Mouse (Mus musculus) neural tube, embryonic 12.5 days (tissue): ENCODE data around the gene Gdpgp1. TPM values are rescaled to one million over a fixed set of nuclear protein-coding genes. Genes with fewer than 3 reads are reported as not detected.
A peak's percentile ranks its signal among the peaks of the same experiment; 100 is the strongest.

Experiments used
- ATAC-seq: fragments of 200-750 bp; cut with Nextera tagmentation; 2 replicates; pipeline ENCODE4 v1.8.0; 2017; ENCODE audit warnings: low read depth, mild to moderate bottlenecking, moderate TSS enrichment, moderate library complexity; ENCODE audit not compliant: low FRiP score
- H3K27ac ChIP-seq: fragments of 300-500 bp; sonication (generic); 2 replicates; pipeline ENCODE4 v1.5.1; 2016
- H3K27me3 ChIP-seq: fragments of 300-500 bp; sonication (generic); replicated peaks from 2 replicates; pipeline ENCODE4 v1.6.1; 2016; ENCODE audit warnings: mild to moderate bottlenecking
- H3K36me3 ChIP-seq: fragments of 300-500 bp; sonication (generic); 2 replicates; pipeline ENCODE4 v1.6.1; 2016; ENCODE audit warnings: mild to moderate bottlenecking
- H3K4me1 ChIP-seq: fragments of 300-500 bp; sonication (generic); 2 replicates; pipeline ENCODE4 v1.6.1; 2016
- H3K4me2 ChIP-seq: fragments of 300-500 bp; sonication (generic); replicated peaks from 2 replicates; pipeline ENCODE4 v1.6.1; 2016; ENCODE audit warnings: mild to moderate bottlenecking
- H3K4me3 ChIP-seq: fragments of 300-500 bp; sonication (generic); 2 replicates; pipeline ENCODE4 v1.5.1; 2016
- H3K9ac ChIP-seq: fragments of 300-500 bp; sonication (generic); 2 replicates; pipeline ENCODE4 v1.6.1; 2016; ENCODE audit warnings: mild to moderate bottlenecking
- H3K9me3 ChIP-seq: fragments of 300-500 bp; sonication (generic); 2 replicates; pipeline ENCODE4 v1.6.1; 2016; ENCODE audit warnings: mild to moderate bottlenecking
- WGBS: fragments of 180-500 bp; shearing (Covaris S2); methylation state at CpG from one replicate; pipeline ENCODE4 v1.1.7; 2016; 5-methylcytosine and 5-hydroxymethylcytosine counted together
- polyA plus RNA-seq: library from polyadenylated mRNA; unstranded; fragments of >200 nt; fragmentation: Nextera tagmentation; extraction: Ambion mirVana; gene quantifications from 2 replicates; pipeline ENCODE4 v1.2.1, GENCODE M21; 2016

Gene Gdpgp1
- polyA plus RNA-seq, 1 experiment from 2014 or later = 4.9 TPM

DNA sequence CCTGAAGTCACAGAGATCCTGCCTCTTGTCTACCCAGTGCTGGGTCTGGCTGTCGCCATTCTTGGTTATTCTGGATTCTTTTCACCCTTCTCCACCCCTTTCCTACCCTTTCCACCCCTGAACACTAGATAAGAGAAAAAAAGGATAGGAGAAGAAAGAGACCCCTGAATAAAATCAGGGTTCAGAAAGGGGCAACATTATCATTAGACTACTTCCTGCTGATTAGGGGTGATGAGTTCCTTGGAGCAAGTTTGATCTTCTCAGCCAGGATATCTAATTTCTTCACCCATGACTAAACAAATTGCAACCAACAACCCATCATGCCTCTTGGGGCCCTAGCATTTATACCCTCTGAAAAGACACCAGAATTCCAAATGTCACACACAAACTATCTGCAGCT is 35.1 kb downstream of the Gdpgp1 start:
- Histone ChIP-seq H3K36me3 (peaks cover 31% of the 10 kb centered on the region), H3K4me3 (no peak overlapping the region), H3K4me1 (peaks cover 14% of the 10 kb centered on the region), H3K9ac (no peak overlapping the region), H3K9me3 (no peaks in the 10 kb centered on the region), H3K27me3 (no peaks in the 10 kb centered on the region), H3K4me2 (no peak overlapping the region), H3K27ac (no peak overlapping the region)
- 86% methylated on average over 1 of the region's 1 CpGs for WGBS
- ATAC-seq = no peak

DNA sequence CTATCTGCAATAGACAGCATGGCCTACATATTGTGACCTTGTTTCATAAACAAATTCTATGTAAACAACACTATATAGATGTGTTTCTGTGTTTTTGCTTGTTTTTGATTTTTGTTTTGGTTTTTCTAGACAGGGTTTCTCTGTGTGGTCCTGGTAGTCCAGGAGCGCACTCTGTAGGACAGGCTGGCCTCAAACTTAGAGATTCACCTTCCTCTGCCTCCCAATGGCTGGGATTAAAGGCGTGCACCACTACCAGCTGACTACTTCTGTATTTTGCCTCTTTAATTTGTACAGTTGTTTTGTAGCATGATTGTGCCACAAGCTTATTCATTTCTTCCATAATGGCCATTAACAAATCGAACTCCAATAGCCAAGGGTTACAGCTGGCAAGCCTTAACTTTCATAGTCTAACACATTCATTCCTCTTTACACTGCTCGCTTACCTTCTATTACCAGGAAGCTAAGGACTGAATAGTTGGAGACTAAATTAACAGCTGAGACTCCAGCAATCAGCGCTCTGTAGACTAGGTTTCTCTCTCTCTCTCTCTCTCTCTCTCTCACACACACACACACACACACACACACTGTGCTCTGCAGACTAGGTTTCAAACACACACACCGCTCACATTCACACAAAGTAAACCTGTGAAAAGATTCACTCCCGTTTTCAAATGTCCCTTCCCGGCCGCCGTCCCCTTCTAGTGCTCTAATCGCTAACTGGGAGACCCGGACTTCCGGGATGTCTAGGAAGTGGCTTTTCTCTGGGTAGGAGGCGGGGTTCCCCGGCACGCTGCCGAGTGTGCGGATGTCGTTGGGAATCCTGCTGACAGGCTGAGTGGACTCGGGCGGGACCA is 36.5 kb downstream of the Gdpgp1 start, which contains the start of gene Vps33b:
TSS of gene Vps33b (plus strand) at position 753 of the 854 bp plus-strand sequence.
- Histone ChIP-seq H3K36me3 (peaks cover 41% of the 10 kb centered on the region), H3K4me3 (peak within 1 kb of the TSS; percentile 83), H3K4me2 (peak within 1 kb of the TSS; percentile 92), H3K9ac (peak within 1 kb of the TSS; percentile 82), H3K4me1 (peaks cover 10% of the 10 kb centered on the region), H3K27me3 (no peaks in the 10 kb centered on the region), H3K9me3 (peaks cover 3% of the 10 kb centered on the region), H3K27ac (no peak within 1 kb of the TSS)
- ATAC-seq = peak; percentile 95
- WGBS = 5% methylated on average over 21 of the region's 21 CpGs

DNA sequence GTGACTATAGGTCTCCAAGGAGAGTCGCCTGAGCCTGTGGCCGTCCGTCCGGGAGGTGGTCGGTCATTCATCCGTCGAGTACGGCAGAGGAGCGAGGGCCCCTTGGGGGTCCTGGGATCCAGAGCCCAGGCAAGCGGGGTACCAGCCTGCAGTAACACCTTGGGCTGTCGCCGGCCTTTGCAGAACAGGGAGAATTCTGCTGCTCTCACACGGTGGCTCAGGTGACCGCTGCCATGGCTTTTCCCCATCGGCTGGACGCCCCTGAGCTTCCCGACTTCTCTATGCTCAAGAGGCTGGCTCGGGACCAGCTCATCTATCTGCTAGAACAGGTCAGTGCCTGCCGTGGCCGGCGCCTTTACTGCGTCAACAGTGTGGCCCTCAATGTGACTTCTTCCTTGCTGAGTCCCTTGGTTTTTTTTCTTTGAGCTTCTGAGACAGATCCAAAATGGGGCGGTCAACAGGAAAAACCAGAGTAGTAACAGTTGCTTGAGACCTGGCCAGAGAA is 37.1 kb downstream of the Gdpgp1 start:
- ATAC-seq = peak; percentile 54
- Histone ChIP-seq H3K9ac (peak overlapping the region; percentile 82), H3K27ac (no peak overlapping the region), H3K27me3 (no peaks in the 10 kb centered on the region), H3K36me3 (peaks cover 41% of the 10 kb centered on the region), H3K4me1 (peaks cover 10% of the 10 kb centered on the region), H3K9me3 (peaks cover 10% of the 10 kb centered on the region), H3K4me3 (peak overlapping the region; percentile 83), H3K4me2 (peak overlapping the region; percentile 92)
- 1% methylated on average over 23 of the region's 23 CpGs for WGBS

- WGBS = 94% methylated on average over 2 of the region's 2 CpGs
- H3K36me3 ChIP-seq = peaks cover 55% of the 10 kb centered on the region
- H3K4me3 ChIP-seq = no peak overlapping the region
- H3K9me3 ChIP-seq = peaks cover 16% of the 10 kb centered on the region
- H3K4me2 ChIP-seq = no peak overlapping the region
- no peak overlapping the region for H3K9ac ChIP-seq
- no peak for ATAC-seq
- H3K27me3 ChIP-seq = no peaks in the 10 kb centered on the region
- peaks cover 10% of the 10 kb centered on the region for H3K4me1 ChIP-seq
- H3K27ac ChIP-seq = no peak overlapping the region
These were observed 40.8 kb downstream of the Gdpgp1 start for GRCm38 (mm10) chr7:80273456-80273855.

- no peak overlapping the region for H3K4me3 ChIP-seq
- no peak for ATAC-seq
- no peaks in the 10 kb centered on the region for H3K27me3 ChIP-seq
- H3K4me1 ChIP-seq = no peaks in the 10 kb centered on the region
- peaks cover 72% of the 10 kb centered on the region for H3K36me3 ChIP-seq
- no peak overlapping the region for H3K27ac ChIP-seq
- no peak overlapping the region for H3K9ac ChIP-seq
- 97% methylated on average over 4 of the region's 4 CpGs for WGBS
- peaks cover 16% of the 10 kb centered on the region for H3K9me3 ChIP-seq
- no peak overlapping the region for H3K4me2 ChIP-seq
These were observed 43.7 kb downstream of the Gdpgp1 start for GRCm38 (mm10) chr7:80276374-80276773.

- ATAC-seq = no peak
- no peak overlapping the region for H3K4me3 ChIP-seq
- WGBS = 88% methylated on average over 10 of the region's 10 CpGs
These were observed 47.4 kb downstream of the Gdpgp1 start for GRCm38 (mm10) chr7:80280032-80280431.

GRCm38 (mm10) chr7:80280998-80281397 is 48.3 kb downstream of the Gdpgp1 start:
- 93% methylated on average over 2 of the region's 2 CpGs for WGBS
- no peak for ATAC-seq
- H3K4me2 ChIP-seq = no peak overlapping the region
- H3K4me1 ChIP-seq = no peaks in the 10 kb centered on the region
- H3K27ac ChIP-seq = no peak overlapping the region
- no peak overlapping the region for H3K4me3 ChIP-seq
- H3K9me3 ChIP-seq = no peaks in the 10 kb centered on the region
- no peak overlapping the region for H3K9ac ChIP-seq
- no peaks in the 10 kb centered on the region for H3K27me3 ChIP-seq
- H3K36me3 ChIP-seq = peaks cover 79% of the 10 kb centered on the region

More at GRCm38 (mm10) chr7:80280032-80280431, 47.4 kb downstream of the Gdpgp1 start:
- H3K4me1 ChIP-seq = no peaks in the 10 kb centered on the region
- H3K9ac ChIP-seq = no peak overlapping the region
- no peaks in the 10 kb centered on the region for H3K27me3 ChIP-seq
- no peak overlapping the region for H3K27ac ChIP-seq
- peaks cover 78% of the 10 kb centered on the region for H3K36me3 ChIP-seq
- no peak overlapping the region for H3K4me2 ChIP-seq
- peaks cover 3% of the 10 kb centered on the region for H3K9me3 ChIP-seq

DNA sequence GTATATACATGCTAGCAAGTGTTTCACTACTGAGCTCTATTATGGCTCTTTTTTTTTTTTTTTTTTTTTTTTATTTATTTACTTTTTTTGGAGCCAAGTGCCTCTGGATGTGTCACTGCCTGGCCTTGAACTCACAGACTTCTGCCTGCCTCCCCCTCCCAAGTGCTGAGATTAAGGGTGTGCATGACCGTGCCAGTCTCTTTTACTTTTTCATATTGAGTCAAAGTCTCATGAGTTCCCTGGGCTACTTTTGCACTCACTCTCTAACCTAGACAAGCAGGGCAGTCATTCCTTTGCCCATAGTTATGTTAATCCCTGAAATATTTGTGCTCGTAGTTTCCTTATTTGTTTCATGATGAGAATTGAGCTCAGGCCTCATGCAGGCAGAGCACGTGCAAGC is 49.0 kb downstream of the Gdpgp1 start:
- Histone ChIP-seq H3K27me3 (no peaks in the 10 kb centered on the region), H3K27ac (no peak overlapping the region), H3K4me3 (no peak overlapping the region), H3K4me2 (no peak overlapping the region), H3K9ac (no peak overlapping the region), H3K36me3 (peaks cover 79% of the 10 kb centered on the region), H3K9me3 (no peaks in the 10 kb centered on the region), H3K4me1 (no peaks in the 10 kb centered on the region)
- WGBS = 87% methylated on average over 3 of the region's 3 CpGs
- no peak for ATAC-seq

GRCm38 (mm10) chr7:80283226-80283918 is 50.7 kb downstream of the Gdpgp1 start:
- H3K4me2 ChIP-seq = no peak overlapping the region
- H3K36me3 ChIP-seq = peaks cover 80% of the 10 kb centered on the region
- no peak overlapping the region for H3K27ac ChIP-seq
- 91% methylated on average over 3 of the region's 3 CpGs for WGBS
- no peaks in the 10 kb centered on the region for H3K27me3 ChIP-seq
- no peaks in the 10 kb centered on the region for H3K9me3 ChIP-seq
- H3K9ac ChIP-seq = no peak overlapping the region
- H3K4me3 ChIP-seq = no peak overlapping the region
- ATAC-seq = no peak
- H3K4me1 ChIP-seq = no peaks in the 10 kb centered on the region

GRCm38 (mm10) chr7:80284391-80284790 is 51.7 kb downstream of the Gdpgp1 start:
- ATAC-seq = no peak
- Histone ChIP-seq H3K36me3 (peaks cover 76% of the 10 kb centered on the region), H3K4me3 (no peak overlapping the region), H3K4me1 (no peaks in the 10 kb centered on the region), H3K9ac (no peak overlapping the region), H3K4me2 (no peak overlapping the region), H3K9me3 (no peaks in the 10 kb centered on the region), H3K27ac (no peak overlapping the region), H3K27me3 (no peaks in the 10 kb centered on the region)
- whole genome bisulfite sequencing = 95% methylated on average over 5 of the region's 5 CpGs

DNA sequence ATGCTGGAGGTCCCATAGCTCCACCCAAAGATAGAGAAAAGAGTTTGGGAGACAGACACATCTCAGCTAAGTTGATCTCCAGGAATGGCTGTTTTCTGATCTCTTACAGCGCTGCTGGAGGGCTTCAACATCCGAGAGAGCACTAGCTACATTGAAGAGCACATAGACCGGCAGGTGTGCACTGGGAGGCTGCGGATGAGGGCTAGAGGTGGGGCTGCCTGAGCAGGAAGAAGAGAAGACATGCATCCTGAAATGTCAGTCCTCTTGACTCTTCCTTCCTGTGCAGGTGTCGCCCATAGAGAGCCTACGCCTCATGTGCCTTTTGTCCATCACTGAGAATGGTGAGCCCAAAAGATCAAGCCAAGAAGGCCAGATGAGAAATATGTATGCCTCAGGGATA is 53.1 kb downstream of the Gdpgp1 start:
- peaks cover 81% of the 10 kb centered on the region for H3K36me3 ChIP-seq
- ATAC-seq = no peak
- 96% methylated on average over 6 of the region's 6 CpGs for WGBS
- no peaks in the 10 kb centered on the region for H3K27me3 ChIP-seq
- H3K4me1 ChIP-seq = no peaks in the 10 kb centered on the region
- no peak overlapping the region for H3K4me3 ChIP-seq
- H3K4me2 ChIP-seq = no peak overlapping the region
- no peak overlapping the region for H3K27ac ChIP-seq
- no peaks in the 10 kb centered on the region for H3K9me3 ChIP-seq
- H3K9ac ChIP-seq = no peak overlapping the region

DNA sequence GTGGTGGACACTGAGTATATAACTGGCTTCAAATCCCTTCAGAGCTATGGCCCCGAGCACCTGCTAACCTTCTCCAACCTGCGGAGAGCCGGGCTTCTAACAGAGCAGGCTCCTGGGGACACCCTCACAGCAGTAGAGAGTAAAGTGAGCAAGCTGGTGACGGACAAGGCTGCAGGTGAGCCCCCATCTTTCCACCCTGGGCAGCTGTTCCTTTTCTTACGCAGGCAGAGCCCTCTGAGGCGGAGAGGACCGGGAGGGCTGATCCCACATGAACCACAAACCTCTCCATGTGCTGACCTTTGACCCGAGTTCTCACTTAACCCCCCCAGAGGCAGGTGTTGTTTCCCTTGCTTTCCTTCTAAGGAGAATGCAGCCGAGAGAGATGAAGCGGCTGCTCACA is 55.1 kb downstream of the Gdpgp1 start:
- H3K4me2 ChIP-seq = no peak overlapping the region
- H3K9ac ChIP-seq = no peak overlapping the region
- no peak for ATAC-seq
- no peaks in the 10 kb centered on the region for H3K4me1 ChIP-seq
- H3K27me3 ChIP-seq = no peaks in the 10 kb centered on the region
- H3K9me3 ChIP-seq = no peaks in the 10 kb centered on the region
- WGBS = 83% methylated on average over 10 of the region's 10 CpGs
- H3K36me3 ChIP-seq = peaks cover 86% of the 10 kb centered on the region
- H3K4me3 ChIP-seq = no peak overlapping the region
- H3K27ac ChIP-seq = no peak overlapping the region
